Mouse (Mus musculus) layer of hippocampus, adult 2 months (tissue): ENCODE results near the gene Nlrc5. TPM values are rescaled to one million over a fixed set of nuclear protein-coding genes. Genes with fewer than 3 reads are reported as not detected.
A peak's percentile ranks its signal among the peaks of the same experiment; 100 is the strongest.
"Not testable (repeated sequence)": the region's sequence is repeated elsewhere in the genome, so short reads cannot be mapped to it uniquely, and the experiment has no call there.

Experiments
- DNase-seq, 2 experiments: peaks; one replicate each; pipeline ENCODE4 v3.0.0; 2022; ENCODE audit warnings: low spot score in 2 of 2
- H3K27ac ChIP-seq: fragments of 200-600 bp; 2 replicates; pipeline ENCODE4 v1.8.1; 2022
- H3K4me3 ChIP-seq: fragments of 200-600 bp; 2 replicates; pipeline ENCODE4 v1.8.1; 2022; ENCODE audit warnings: mild to moderate bottlenecking
- CTCF ChIP-seq: fragments of 200-600 bp; conservative IDR thresholded peaks from 2 replicates; pipeline ENCODE4 v1.8.1; 2022; ENCODE audit warnings: antibody characterized with exemption, mild to moderate bottlenecking, moderate library complexity
- total RNA-seq, 2 experiments: library from RNA; stranded (reverse); gene quantifications; 2 replicates each; pipeline ENCODE4 v1.2.3; 2021

Nlrc5 gene
- total RNA-seq, 2 experiments from 2014 or later: 0.54 to 1.4 TPM

GRCm38 (mm10) chr8:94432212-94432611, 1.9 kb upstream of the Nlrc5 start:
- Histone ChIP-seq H3K27ac (no peak overlapping the region), H3K4me3 (no peak overlapping the region)
- no peak for DNase-seq
- TF ChIP-seq CTCF: no peak

- no peak for TF ChIP-seq CTCF
- Histone ChIP-seq H3K4me3 (no peak overlapping the region), H3K27ac (no peak overlapping the region)
- DNase-seq: no peak
These were observed 802 bp downstream of the Nlrc5 start for GRCm38 (mm10) chr8:94434958-94435357.

GRCm38 (mm10) chr8:94435397-94436111, 1.4 kb downstream of the Nlrc5 start:
- TF ChIP-seq CTCF: no peak
- Histone ChIP-seq H3K4me3 (no peak overlapping the region), H3K27ac (no peak overlapping the region)
- no peak for DNase-seq

- no peak for TF ChIP-seq CTCF
- H3K27ac ChIP-seq: no peak overlapping the region
These were observed 2.0 kb downstream of the Nlrc5 start for GRCm38 (mm10) chr8:94436112-94436572.

GRCm38 (mm10) chr8:94436900-94437299, 2.7 kb downstream of the Nlrc5 start:
- no peak for TF ChIP-seq CTCF
- DNase-seq: no peak
- no peak overlapping the region for H3K4me3 ChIP-seq
- H3K27ac ChIP-seq: no peak overlapping the region

More at GRCm38 (mm10) chr8:94436112-94436572, 2.0 kb downstream of the Nlrc5 start:
- DNase-seq: no peak
- H3K4me3 ChIP-seq: no peak overlapping the region

GRCm38 (mm10) chr8:94438659-94439058, 4.5 kb downstream of the Nlrc5 start:
- no peak for TF ChIP-seq CTCF
- Histone ChIP-seq H3K4me3 (no peak overlapping the region), H3K27ac (no peak overlapping the region)
- no peak for DNase-seq

- no peak for DNase-seq
- Histone ChIP-seq H3K27ac (no peak overlapping the region), H3K4me3 (no peak overlapping the region)
- TF ChIP-seq CTCF: no peak
These were observed 5.5 kb downstream of the Nlrc5 start for GRCm38 (mm10) chr8:94439691-94440090.

- DNase-seq: no peak
- Histone ChIP-seq H3K27ac (no peak overlapping the region), H3K4me3 (no peak overlapping the region)
- TF ChIP-seq CTCF: no peak
These were observed 6.2 kb downstream of the Nlrc5 start for GRCm38 (mm10) chr8:94440389-94440788.

GRCm38 (mm10) chr8:94441686-94442085, 7.5 kb downstream of the Nlrc5 start:
- TF ChIP-seq CTCF: no peak
- Histone ChIP-seq H3K4me3 (no peak overlapping the region), H3K27ac (no peak overlapping the region)
- DNase-seq: no peak

- no peak for TF ChIP-seq CTCF
- DNase-seq: no peak
- Histone ChIP-seq H3K4me3 (no peak overlapping the region), H3K27ac (no peak overlapping the region)
These were observed 9.0 kb downstream of the Nlrc5 start for GRCm38 (mm10) chr8:94443153-94443552.

- TF ChIP-seq CTCF: no peak
- Histone ChIP-seq H3K4me3 (no peak overlapping the region), H3K27ac (no peak overlapping the region)
- peak in 1 of 2 experiments; percentile 7 for DNase-seq
These were observed 10.3 kb downstream of the Nlrc5 start for GRCm38 (mm10) chr8:94444480-94444879.

- Histone ChIP-seq H3K27ac (no peak overlapping the region), H3K4me3 (no peak overlapping the region)
- DNase-seq: no peak
- TF ChIP-seq CTCF: no peak
These were observed 13.0 kb downstream of the Nlrc5 start for GRCm38 (mm10) chr8:94447142-94447541.

GRCm38 (mm10) chr8:94447583-94448324, 13.6 kb downstream of the Nlrc5 start:
- no peak for TF ChIP-seq CTCF
- no peak for DNase-seq
- no peak overlapping the region for H3K27ac ChIP-seq
- no peak overlapping the region for H3K4me3 ChIP-seq

GRCm38 (mm10) chr8:94452991-94453390, 18.8 kb downstream of the Nlrc5 start:
- not testable (repeated sequence) for H3K4me3 ChIP-seq, H3K27ac ChIP-seq, DNase-seq
